Mouse (Mus musculus) midbrain, embryonic 11.5 days (tissue): ENCODE measurements around the gene Sod3. TPM values are rescaled to one million over a fixed set of nuclear protein-coding genes. Genes with fewer than 3 reads are reported as not detected.

ENCODE experiments used
- polyA plus RNA-seq: library from polyadenylated mRNA; unstranded; fragments of >200 nt; fragmentation: Nextera tagmentation; extraction: Ambion mirVana; gene quantifications from 2 replicates; pipeline ENCODE4 v1.2.1, GENCODE M21; 2014

The Sod3 gene
- polyA plus RNA-seq, 1 experiment from 2014 or later = 0.74 TPM

Other genes with a start within 250 kb of the Sod3 start
- gene Dhx15, start 173.3 kb upstream of the Sod3 start, polyA plus RNA-seq = 105 and 112 TPM in 2 replicates
- gene Ccdc149, start 107.7 kb downstream of the Sod3 start, polyA plus RNA-seq = 2.4 and 3.1 TPM in 2 replicates
- 0.92 and 1.3 TPM in 2 replicates for gene Lgi2, start 202.7 kb downstream of the Sod3 start, polyA plus RNA-seq